Mouse (Mus musculus) 3134 (cell line): ENCODE measurements at regions not wholly inside any gene's neighbourhood (a gene's known extent, or its start where the extent isn't known, plus 50 kb on each side); places are given as distances from the start of the nearest gene placed in this dataset.
"Not testable (repeated sequence)": the region's sequence is repeated elsewhere in the genome, so short reads cannot be mapped to it uniquely, and the experiment has no call there.

Experiments used
- DNase-seq: peaks from one replicate; pipeline ENCODE4 v3.0.0-alpha.2; 2011; ENCODE audit warnings: low spot score; ENCODE audit not compliant: insufficient read length; ENCODE audit errors: extremely low read depth

DNA sequence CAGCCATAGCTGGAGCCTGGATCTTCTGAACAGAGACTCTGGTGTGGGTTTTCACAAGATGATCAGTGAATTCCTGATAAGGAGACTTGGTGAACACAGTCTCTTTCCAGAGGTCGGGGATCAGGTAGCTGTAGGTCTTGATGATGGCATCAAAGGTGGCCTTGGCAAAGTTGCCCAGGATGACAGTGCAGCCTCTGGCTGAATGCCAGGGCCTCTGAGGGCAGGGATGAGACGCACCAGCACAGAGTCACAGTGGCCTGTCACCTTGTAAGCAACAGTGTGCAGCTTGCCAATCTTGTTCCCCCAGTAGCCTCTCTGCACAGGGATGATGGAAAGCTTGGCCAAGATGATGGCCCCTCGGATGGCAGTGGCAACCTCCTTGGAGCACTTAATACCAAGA lies 95.9 kb upstream of the Ipo5 start:
- not testable (repeated sequence) for DNase-seq

- no peak for DNase-seq
These were observed 94.5 kb upstream of the Ipo5 start for GRCm38 (mm10) chr14:120816529-120816928.

DNA sequence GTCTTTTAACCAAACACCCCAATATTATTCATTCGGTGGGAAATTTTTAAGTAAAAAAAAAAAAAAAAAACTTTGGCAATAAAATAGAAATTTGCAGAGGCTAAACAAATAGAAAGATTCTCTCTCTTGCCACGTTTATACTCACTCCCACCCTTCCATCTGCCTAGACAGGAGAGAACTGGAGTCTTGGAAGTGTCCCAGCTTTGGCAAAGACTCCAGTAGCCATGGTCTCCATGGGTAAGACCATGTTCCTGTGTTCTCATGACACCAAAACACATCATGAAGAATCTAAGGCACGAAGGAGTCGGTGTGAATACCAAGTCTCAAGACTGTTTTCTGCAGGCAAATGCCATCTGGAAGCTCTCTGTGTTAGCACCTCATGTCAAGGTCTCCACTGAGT lies 84.8 kb upstream of the Ipo5 start:
- DNase-seq = no peak

DNA sequence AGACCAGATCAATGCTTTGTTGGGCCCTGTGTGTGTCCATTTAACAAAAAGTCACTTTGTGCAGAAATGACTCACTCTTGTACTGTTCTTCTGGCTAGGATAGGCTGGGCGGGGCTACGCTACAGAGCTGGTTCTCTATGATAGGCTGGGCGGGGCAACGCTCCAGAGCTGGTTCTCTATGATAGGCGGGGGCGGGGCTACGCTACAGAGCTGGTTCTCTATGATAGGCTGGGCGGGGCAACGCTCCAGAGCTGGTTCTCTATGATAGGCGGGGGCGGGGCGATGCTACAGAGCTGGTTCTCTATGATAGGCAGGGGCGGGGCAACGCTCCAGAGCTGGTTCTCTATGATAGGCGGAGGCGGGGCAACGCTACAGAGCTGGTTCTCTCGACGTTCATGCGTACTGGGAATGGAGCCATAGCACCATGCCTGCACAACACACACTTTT lies 80.6 kb upstream of the Ipo5 start:
- DNase-seq = not testable (repeated sequence)

- DNase-seq = no peak
These were observed 79.6 kb upstream of the Ipo5 start for GRCm38 (mm10) chr14:120831397-120831796.

GRCm38 (mm10) chr14:120831847-120832613 lies 79.0 kb upstream of the Ipo5 start:
- peak; percentile 59 for DNase-seq

GRCm38 (mm10) chr14:120834821-120835220 lies 76.2 kb upstream of the Ipo5 start:
- DNase-seq = no peak

- no peak for DNase-seq
These were observed 75.3 kb upstream of the Ipo5 start for GRCm38 (mm10) chr14:120835758-120836157.

- no peak for DNase-seq
These were observed 74.3 kb upstream of the Ipo5 start for GRCm38 (mm10) chr14:120836535-120837316.

GRCm38 (mm10) chr14:120840900-120841299 lies 70.1 kb upstream of the Ipo5 start:
- DNase-seq = no peak

GRCm38 (mm10) chr14:120841311-120841710 lies 69.7 kb upstream of the Ipo5 start:
- peak; percentile 27 for DNase-seq

DNA sequence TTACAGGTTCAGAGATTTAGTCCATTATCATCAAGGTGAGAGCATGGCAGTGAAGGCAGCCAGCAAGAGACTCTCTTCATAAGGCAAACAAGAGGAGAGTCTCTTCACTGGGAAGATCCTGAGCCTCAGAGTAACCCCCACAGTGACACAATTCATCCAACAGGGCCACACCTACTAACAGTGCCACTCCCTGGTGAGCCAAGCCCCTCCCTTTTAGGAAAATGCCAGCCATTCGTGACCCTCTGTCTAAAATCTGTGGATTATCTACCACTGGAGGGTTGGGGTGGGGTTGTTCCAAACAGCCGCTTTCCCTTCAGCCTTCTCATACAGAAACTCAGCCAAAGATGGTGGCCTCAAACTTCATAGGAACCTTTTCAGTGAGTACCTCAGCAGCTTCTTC lies 65.9 kb upstream of the Ipo5 start:
- no peak for DNase-seq

- DNase-seq = peak; percentile 57
These were observed 64.8 kb upstream of the Ipo5 start for GRCm38 (mm10) chr14:120846073-120846850.

GRCm38 (mm10) chr14:120847006-120847405 lies 64.0 kb upstream of the Ipo5 start:
- peak; percentile 36 for DNase-seq

DNA sequence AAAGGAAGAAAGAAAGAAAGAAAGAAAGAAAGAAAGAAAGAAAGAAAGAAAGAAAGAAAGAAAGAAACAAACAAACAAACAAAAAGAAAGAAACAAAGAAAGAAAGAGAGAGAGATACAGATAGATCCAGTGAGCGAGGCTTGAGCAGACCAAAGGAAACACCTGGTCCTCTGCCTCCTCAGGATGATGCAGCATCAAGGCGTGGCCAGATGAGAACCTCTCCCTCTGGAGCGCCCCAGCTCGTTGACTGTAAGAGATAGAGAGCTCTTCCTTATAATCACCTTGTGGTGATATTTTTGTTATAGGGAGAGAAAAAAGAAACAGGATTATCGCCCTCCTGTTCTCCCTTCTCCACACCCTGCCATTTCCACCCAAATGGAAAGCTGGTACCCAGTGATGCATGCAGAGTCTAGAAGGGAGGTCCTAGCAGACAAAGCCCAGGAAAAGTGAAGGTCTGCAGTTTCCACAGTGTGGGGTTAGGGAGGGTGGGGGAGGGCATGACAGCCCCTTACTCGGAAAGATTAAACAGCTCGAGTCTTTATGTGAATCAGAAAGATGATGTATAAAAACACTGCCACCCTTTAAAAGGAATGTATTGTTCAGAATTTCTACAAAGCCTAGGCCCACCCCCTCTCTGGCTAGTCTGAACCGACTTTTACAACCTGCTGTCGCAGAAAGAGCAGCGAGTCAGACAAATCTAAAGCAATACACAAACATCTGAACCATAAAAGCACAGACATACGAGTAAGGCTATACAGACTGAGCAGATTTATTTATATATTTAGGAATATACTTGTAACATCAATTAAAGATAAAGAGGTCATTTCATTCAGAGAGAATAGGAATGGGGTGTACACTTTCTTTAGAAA lies 62.7 kb upstream of the Ipo5 start:
- DNase-seq = no peak

DNA sequence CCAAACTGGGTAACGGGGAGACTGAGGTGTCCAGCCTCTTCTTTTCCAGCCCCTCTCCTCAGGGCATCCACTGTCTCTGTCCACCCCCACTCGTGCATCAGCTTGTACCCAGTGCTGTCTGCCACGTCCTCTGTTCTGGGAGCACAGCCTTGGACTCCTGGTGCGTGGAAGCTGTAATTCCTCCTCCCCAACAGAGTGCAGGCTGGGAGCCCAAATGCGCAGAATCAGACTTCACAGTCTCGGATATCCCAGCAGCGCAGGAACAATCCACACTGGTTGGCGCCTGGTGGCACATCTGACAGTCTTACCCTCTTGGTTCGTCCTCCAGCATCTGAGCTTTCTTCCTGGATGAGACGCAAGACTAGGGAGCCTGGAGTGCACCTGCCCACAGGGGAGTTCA lies 61.9 kb upstream of the Ipo5 start:
- DNase-seq = no peak

- no peak for DNase-seq
These were observed 57.4 kb upstream of the Ipo5 start for GRCm38 (mm10) chr14:120853643-120854042.

- DNase-seq = no peak
These were observed 56.5 kb upstream of the Ipo5 start for GRCm38 (mm10) chr14:120854559-120854958.

GRCm38 (mm10) chr14:120855181-120855580 lies 55.8 kb upstream of the Ipo5 start:
- DNase-seq = no peak
